Mouse (Mus musculus) B cell, adult 67 days (primary cell): ENCODE measurements around the gene Ubqln1. TPM values are rescaled to one million over a fixed set of nuclear protein-coding genes. Genes with fewer than 3 reads are reported as not detected.

ENCODE experiments used
- total RNA-seq, 2 experiments: library from RNA; stranded (reverse); gene quantifications; 4 replicates each; pipeline ENCODE4 v1.2.4; 2023

Ubqln1 gene
- total RNA-seq, result 100 to 1,000 TPM in 1 of 2 experiments, 10 to 100 TPM in 1; 86.9 to 115 TPM

DNA sequence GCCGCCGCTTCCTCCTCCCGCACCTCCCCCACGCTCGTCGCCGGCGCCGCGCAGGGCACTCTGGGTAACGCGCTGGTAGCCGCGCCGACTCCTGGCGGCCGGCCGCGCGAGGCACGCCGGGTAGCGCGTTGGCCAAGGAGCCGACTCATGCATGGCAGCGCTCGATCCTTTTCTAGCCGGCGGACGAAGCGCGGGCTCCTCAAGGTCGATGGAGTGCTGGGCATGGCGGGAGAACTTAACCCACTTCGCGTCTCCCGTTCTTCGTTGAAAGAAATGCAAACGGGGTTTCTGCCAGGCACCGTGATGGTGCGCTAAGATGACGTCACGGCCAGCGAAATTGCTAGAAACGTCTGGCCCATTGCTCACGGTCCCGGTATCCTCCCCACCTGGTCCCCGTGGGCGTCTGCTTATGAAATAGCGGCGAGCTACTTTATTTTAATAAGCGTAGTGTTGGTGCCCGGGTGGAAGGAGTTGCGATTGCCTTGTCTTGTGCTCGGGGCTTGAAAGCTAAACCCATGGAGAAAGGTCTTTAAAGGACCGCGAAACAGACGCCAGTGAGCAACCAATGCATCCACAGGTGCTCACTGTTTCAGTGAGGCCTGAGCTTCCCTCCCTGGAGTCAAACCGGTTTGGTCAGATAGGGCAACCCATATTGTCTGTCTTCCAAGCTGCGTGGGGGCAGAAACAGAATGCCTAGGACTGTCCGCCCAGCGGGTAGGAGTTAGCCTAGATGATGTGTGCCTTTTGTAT, at the start of gene Ubqln1:
Gene Ubqln1 (minus strand): TSS at position 62 of the 750 bp plus-strand sequence.

DNA sequence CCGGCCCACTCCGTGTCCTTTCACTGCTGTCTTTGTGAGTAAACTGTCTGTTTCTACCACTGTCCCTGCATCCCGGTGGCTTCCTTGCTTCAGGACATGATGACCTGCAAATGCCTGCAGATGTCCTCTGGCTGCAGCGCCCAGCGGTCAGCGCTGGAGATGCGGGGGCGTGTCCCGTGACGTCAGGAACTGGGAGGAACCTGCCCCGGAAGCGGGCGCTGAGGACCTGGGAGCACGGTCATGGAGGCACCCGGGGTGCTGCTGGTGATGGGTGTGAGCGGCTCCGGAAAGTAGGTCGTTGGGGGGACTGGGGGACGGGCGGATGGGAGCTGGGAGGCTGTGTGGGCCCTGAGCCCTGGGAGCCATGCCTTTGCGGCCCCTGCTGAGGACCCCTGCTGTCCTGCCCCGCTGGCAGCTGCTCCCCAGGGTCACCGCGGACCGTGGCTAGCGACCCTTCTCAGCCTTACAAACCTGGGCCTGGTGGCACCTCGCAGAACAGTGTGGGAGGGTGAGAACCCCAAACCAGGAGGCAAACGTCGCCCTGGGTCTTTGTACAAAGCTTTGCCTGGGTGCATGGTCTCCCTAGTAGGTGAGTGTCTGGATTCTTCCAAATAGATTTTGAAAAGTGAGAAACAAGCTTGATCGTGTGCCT, 57.9 kb downstream of the Ubqln1 start, which contains the start of gene Idnk:
Gene Idnk (plus strand): TSS at position 203 of the 652 bp plus-strand sequence.

DNA sequence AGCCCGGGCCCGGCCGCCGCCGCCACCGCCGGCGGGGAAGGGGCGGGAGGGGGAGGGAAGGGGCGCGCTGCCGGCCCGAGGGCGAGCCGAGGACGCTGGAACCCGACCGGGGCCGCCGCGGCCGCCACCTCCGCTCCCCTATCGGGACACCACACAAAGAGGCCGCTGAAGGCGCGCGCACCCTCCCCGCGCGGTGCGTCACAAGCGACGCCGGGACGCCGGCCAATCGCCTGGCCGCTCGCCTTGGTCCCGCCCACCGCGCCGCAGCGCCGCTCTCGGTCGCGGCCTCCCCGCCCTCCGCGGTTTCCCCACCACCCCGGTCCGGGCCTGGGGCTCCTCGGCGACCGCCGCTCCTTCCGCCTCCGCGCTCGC, 87.1 kb downstream of the Ubqln1 start, which contains the start of gene Hnrnpa0:
Gene Hnrnpa0 (minus strand): TSS at position 161 of the 372 bp plus-strand sequence.

Other genes with a start within 250 kb of the Ubqln1 start
- gene Klhl3, start 102.1 kb downstream of the Ubqln1 start, total RNA-seq, result under 1 TPM in 1 of 2 experiments, not detected in 1; 0.12 TPM
- gene Hnrnpa0, start 87.1 kb downstream of the Ubqln1 start, total RNA-seq, result 100 to 1,000 TPM; 136 to 148 TPM
- 10 to 100 TPM; 79.4 to 82.9 TPM for gene Idnk, start 58.0 kb downstream of the Ubqln1 start, total RNA-seq
- 1 to 10 TPM; 4.5 to 6.5 TPM for gene Gkap1, start 60.0 kb upstream of the Ubqln1 start, total RNA-seq
- under 1 TPM; 0.17 to 0.21 TPM for gene Kif27, start 143.5 kb upstream of the Ubqln1 start, total RNA-seq
- gene 2210016F16Rik, start 169.6 kb upstream of the Ubqln1 start, total RNA-seq, result 10 to 100 TPM; 12.1 to 17.6 TPM
- gene Rmi1, start 186.6 kb upstream of the Ubqln1 start, total RNA-seq, result 10 to 100 TPM; 58.8 to 66.0 TPM
- 1,000 to 10,000 TPM; 1,318 to 1,320 TPM for gene Hnrnpk, start 187.7 kb upstream of the Ubqln1 start, total RNA-seq